Mouse (Mus musculus): Measurements from ENCODE around the gene Polg.

DNA sequence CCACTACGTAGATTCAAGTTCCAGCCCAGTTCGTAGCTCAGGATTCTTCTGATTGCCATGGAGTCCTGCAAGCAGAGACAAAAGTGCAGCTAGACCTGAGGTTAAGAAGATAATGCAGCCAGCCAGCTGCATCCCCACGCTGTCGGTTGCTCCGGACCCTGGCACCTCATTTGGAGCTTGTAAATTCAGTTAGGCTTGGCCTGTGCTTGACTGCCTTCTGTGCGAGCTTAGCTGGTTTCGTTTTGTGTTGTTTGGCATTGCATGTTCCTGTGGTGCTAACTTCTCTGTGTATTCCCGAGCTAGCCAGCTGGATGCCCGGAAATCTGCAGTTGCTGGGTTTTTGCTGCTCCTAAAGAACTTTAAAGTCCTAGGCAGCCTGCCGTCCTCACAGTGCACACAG lies 40.4 kb downstream of the Polg start:
- TF ChIP-seq CTCF (IDR thresholded peaks at IDR 0.05; ENCODE audit: low read depth) (no peak), EP300 (optimal IDR thresholded peaks at IDR 0.05) (no peak)

Measured in stomach, postnatal 0 days (tissue).